Mouse (Mus musculus) heart, adult 2 months (tissue): ENCODE results near the gene Pfn3.

Experiments used
- CTCF ChIP-seq: fragments of 200-600 bp; IDR thresholded peaks from 2 replicates; pipeline ENCODE4 v1.8.1; 2022; ENCODE audit warnings: antibody characterized with exemption, mild to moderate bottlenecking, moderate library complexity
- EP300 ChIP-seq: fragments of 200-500 bp; IDR thresholded peaks from 2 replicates; pipeline ENCODE4 v1.6.1; 2011; ENCODE audit warnings: low read depth, low read length, control low read depth; ENCODE audit not compliant: insufficient read depth
- POLR2A ChIP-seq: fragments of 200-500 bp; IDR thresholded peaks from 2 replicates; pipeline ENCODE4 v1.6.1; 2011; ENCODE audit warnings: mild to moderate bottlenecking, low read depth, low read length, control low read depth; ENCODE audit not compliant: insufficient read depth

GRCm38 (mm10) chr13:55369531-55370114 lies 45.4 kb downstream of the Pfn3 start, which contains the start of gene Rgs14:
- TF ChIP-seq CTCF (no peak), POLR2A (no peak), EP300 (no peak)
